Mouse (Mus musculus): ENCODE measurements around the gene Olfr215.
A peak's percentile ranks its signal among the peaks of the same experiment; 100 is the strongest.
"Not testable (repeated sequence)": the region's sequence is repeated elsewhere in the genome, so short reads cannot be mapped to it uniquely, and the experiment has no call there.

Olfr215 gene

DNA sequence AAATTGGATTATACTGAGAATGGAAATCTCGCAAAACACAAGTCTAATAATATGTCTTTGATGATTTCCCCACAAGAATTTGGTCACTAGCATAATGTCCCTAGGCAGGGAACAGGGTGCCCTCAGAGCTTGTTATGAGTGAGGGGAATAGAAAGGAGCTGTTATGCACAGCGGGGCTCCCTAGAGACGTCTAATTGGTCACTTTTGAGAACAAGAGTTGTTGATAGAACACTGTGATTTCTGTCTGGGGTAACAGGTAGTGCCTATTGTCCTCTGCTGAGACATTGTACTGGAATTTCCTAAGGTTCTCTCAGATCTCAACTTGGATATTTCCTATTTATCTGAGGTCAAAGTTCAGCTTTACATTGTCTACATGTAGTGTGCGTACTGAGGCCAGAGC is at the start of gene Olfr215:
Gene Olfr215, minus strand, starts transcription at position 101 of the 400 bp plus-strand sequence.
- DNase-seq (ENCODE audit: low read depth): no peak

DNA sequence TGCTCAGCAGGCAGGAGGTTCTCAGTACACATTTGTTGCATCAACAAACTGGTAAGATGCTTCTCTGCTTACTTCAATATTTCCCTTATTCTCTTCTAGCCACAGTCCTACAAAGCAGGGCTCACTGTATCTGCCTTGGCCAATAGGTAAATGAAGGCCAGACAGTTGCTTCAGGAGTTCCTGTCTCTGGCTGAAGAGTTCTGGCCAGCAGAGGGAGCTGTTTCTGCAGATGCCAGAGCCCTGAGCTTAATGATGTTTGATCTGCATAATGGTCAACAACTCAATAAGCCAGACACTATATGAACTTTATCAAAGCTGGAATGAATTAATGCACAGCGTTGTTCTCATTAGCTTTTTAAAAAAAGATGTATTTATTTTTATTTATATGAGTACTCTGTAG is 48.1 kb upstream of the Olfr215 start:
- no peak for DNase-seq (ENCODE audit: low read depth)

- no peak for DNase-seq (ENCODE audit: low read depth)
Measured at GRCm38 (mm10) chr6:116629766-116630165, 45.8 kb upstream of the Olfr215 start.

GRCm38 (mm10) chr6:116628539-116629171 is 44.7 kb upstream of the Olfr215 start, which contains the start of gene Zfp422:
TSS of gene Zfp422 (minus strand) at chr6:116628999.
- DNase-seq (ENCODE audit: low read depth): no peak

DNA sequence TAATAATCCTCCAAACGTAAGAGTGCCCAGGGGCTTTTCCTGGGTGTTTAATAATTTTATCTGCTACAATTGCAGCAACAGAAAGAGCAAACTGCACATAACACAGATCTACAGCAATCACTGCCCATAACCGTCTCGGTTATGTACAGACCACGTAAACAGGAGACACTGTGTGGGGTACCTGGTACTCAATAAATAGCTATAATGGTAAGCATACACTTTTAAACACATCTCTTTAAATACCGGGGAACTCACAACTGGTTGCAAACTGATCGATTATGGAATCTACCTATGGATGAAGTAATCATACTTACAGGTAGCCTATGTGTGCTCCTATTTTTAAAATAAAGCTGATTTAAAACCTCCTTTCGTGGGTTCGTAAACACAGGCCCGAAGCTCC is 44.1 kb upstream of the Olfr215 start:
- no peak for DNase-seq (ENCODE audit: low read depth)

GRCm38 (mm10) chr6:116626417-116626816 is 42.4 kb upstream of the Olfr215 start:
- not testable (repeated sequence) for DNase-seq (ENCODE audit: low read depth)

- DNase-seq (ENCODE audit: low read depth): no peak
Measured at GRCm38 (mm10) chr6:116621318-116622023, 37.5 kb upstream of the Olfr215 start.

DNA sequence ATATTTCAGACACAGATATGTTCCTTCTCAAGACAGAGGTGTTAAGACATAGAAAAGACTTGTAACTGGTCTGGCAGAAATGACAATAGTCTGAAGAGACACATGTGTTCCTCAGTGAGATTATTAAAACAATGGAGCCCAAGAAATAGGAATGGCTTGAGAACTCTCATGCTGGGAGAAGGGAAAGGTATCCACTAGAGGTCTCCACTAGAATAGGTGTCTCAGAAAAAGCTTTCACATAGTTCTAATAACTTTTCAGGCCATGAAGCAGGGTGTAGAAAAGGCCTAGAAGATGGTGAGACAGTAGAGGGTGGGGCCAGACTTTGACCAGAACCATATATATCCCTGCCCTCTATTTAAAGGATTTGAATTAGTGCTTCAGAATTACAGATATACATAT is 34.1 kb upstream of the Olfr215 start:
- no peak for DNase-seq (ENCODE audit: low read depth)

GRCm38 (mm10) chr6:116615719-116616118 is 31.7 kb upstream of the Olfr215 start:
- DNase-seq (ENCODE audit: low read depth): no peak

GRCm38 (mm10) chr6:116607230-116607629 is 23.2 kb upstream of the Olfr215 start:
- DNase-seq (ENCODE audit: low read depth): no peak

- DNase-seq (ENCODE audit: low read depth): not testable (repeated sequence)
Measured at GRCm38 (mm10) chr6:116600969-116601368, 17.0 kb upstream of the Olfr215 start.

DNA sequence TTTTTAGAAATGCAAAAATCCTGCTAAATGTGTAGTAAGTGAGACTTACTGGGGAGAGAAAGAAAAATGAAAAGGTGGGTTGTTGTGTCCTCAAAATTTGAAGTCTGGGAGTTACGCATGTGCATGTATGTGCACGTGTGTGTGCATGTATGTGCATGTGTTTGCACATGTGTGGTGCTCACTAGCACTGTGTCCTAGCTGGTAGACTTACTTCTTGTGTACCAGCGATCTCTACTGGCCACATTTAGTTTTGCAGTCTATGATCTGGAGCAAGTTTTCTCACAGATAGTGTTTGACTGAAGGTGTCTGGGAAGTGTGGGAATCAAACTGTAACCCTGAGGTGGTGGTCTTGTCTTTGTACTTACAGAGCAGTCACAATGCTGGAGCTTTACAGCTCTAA is 14.2 kb downstream of the Olfr215 start:
- DNase-seq (ENCODE audit: low read depth): peak; percentile 2

DNA sequence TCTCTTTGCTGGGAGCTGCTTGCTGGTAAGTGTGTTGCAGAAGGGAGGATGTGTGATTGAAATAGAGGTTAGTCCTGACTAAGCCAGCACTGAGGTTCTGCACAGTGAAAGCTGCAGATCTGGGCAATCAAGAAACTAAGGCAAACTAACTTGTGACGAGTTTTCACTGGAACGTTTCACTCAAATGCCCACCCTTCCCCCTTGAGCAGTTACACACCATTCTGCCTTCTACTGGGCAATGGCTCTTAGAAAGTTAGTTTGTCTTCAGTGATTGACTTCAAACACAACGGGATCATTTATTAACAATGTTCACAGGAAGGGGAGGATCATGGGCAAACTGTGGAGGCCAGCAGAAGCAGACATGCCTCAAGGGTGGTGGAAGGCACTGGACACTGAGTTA is 29.0 kb downstream of the Olfr215 start:
- DNase-seq (ENCODE audit: low read depth): no peak

DNA sequence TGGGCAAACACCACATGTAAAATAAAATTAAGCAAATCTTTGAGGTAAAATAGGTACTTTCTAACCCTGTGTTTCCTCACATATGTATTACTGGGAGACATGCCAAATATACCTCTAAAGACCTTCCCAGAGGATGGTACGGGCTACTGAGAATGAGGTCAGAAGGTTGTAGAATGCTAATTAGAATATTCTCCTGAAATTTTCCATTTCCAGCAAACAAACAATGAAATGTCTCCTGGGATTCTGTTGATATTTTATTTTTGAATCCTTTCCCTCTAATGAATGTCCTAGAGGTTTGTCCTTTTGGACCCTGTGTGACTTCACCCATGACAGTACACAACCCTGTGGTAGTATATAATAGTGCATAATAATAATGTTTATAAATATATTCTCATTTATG is 30.1 kb downstream of the Olfr215 start, which contains the start of gene Olfr214:
Gene Olfr214, plus strand, starts transcription at position 301 of the 400 bp plus-strand sequence.
- DNase-seq (ENCODE audit: low read depth): no peak

- not testable (repeated sequence) for DNase-seq (ENCODE audit: low read depth)
Measured at GRCm38 (mm10) chr6:116550841-116551240, 33.2 kb downstream of the Olfr215 start, which contains the start of gene Gm5580. TSS of gene Gm5580 (plus strand) at chr6:116551141.

GRCm38 (mm10) chr6:116542500-116542899 is 41.5 kb downstream of the Olfr215 start:
- no peak for DNase-seq (ENCODE audit: low read depth)

DNA sequence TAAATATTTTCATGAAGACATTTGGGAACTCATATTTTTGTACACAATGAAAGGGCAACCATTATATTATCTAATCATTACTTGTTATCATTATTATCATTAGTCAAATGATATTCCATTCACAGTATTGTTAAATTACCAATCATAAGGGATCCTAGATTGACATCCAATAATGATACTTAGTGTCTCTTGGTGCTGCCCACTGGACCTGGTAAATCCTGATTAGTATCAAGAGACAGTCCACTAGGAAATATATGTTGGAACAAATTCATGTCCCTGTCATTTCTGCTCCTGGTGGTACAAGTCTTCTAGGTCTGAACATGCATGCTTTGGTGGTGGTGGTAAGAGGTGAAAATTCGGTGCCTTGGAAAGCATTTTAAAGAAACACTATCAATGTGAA is 45.8 kb downstream of the Olfr215 start, which contains the start of gene Olfr213:
Gene Olfr213, plus strand, starts transcription at position 301 of the 400 bp plus-strand sequence.
- no peak for DNase-seq (ENCODE audit: low read depth)
